ENCODE assay signal across 10 mouse cellular contexts in genomic region chr2:166730567-166730915, GRCm38 (mm10). TPM values are rescaled to one million over a fixed set of nuclear protein-coding genes. Genes with fewer than 3 reads are reported as not detected.
DNase-seq lines count a peak whose midpoint lies in the region; ATAC-seq lines count a peak whose summit lies in the region.
"Had no signal": no experiment of that assay in that cellular context is flagged by ENCODE, and none has a peak within 500 bp of the region (broad histone marks: within the 10 kb centered on the region; RNA-seq: fewer than 3 reads in every experiment).

No protein-coding gene starts in this region.

- H3K27me3 ChIP-seq in heart, embryonic 13.5 days (replicated peaks), result no peaks in the 10 kb centered on the region
- H3K27me3 ChIP-seq in embryonic facial prominence, embryonic 15.5 days, result no peaks in the 10 kb centered on the region
- no peaks in the 10 kb centered on the region; the same call in 1 of the 2 replicates for H3K27me3 ChIP-seq in intestine, embryonic 16.5 days (replicated peaks; ENCODE audit: control insufficient read depth, insufficient read depth, low read length)
- no peaks in the 10 kb centered on the region for H3K27me3 ChIP-seq in neural tube, embryonic 13.5 days
- H3K27me3 ChIP-seq: liver, embryonic 15.5 days had no signal

- 0 out of 2 replicates have a peak overlapping the region, but pooled peaks have one; percentile 47 for H3K9ac ChIP-seq in heart, embryonic 13.5 days
- H3K9ac ChIP-seq in embryonic facial prominence, embryonic 15.5 days, result no peak overlapping the region
- H3K9ac ChIP-seq in intestine, embryonic 16.5 days (ENCODE audit: low read depth, low read length), result 0 out of 2 replicates have a peak overlapping the region, but pooled peaks have one; percentile 45
- H3K9ac ChIP-seq in neural tube, embryonic 13.5 days, result peak overlapping the region; percentile 4; the same call in 1 of the 2 replicates
- H3K9ac ChIP-seq: liver, embryonic 15.5 days had no signal

- DNase-seq in heart, postnatal 10 days, result no peak
- no peak for DNase-seq in frontal cortex, postnatal 14 days (ENCODE audit: low spot score in 2 of 2)
- DNase-seq in adipocyte (ENCODE audit: low spot score), result no peak
- DNase-seq: cerebellum, adult 18-20 months had no signal

- no peaks in the 10 kb centered on the region for H3K9me3 ChIP-seq in heart, embryonic 13.5 days
- H3K9me3 ChIP-seq in embryonic facial prominence, embryonic 15.5 days (replicated peaks), result no peaks in the 10 kb centered on the region
- H3K9me3 ChIP-seq in intestine, embryonic 16.5 days (ENCODE audit: control insufficient read depth, low read length), result no peaks in the 10 kb centered on the region
- H3K9me3 ChIP-seq in neural tube, embryonic 13.5 days, result no peaks in the 10 kb centered on the region
- H3K9me3 ChIP-seq: liver, embryonic 15.5 days had no signal

- H3K27ac ChIP-seq in heart, embryonic 13.5 days (replicated peaks), result peak overlapping the region; percentile 73
- peak overlapping the region; percentile 75 for H3K27ac ChIP-seq in embryonic facial prominence, embryonic 15.5 days (replicated peaks)
- H3K27ac ChIP-seq in intestine, embryonic 16.5 days (ENCODE audit: low read length), result peak overlapping the region; percentile 77
- peak overlapping the region; percentile 83 for H3K27ac ChIP-seq in neural tube, embryonic 13.5 days (replicated peaks)
- H3K27ac ChIP-seq: liver, embryonic 15.5 days had no signal

- WGBS in heart, embryonic 13.5 days, result 62% methylated on average over 6 of the region's 6 CpGs
- 49% methylated on average over 6 of the region's 6 CpGs for WGBS in embryonic facial prominence, embryonic 15.5 days
- WGBS in intestine, embryonic 16.5 days, result 65% methylated on average over 6 of the region's 6 CpGs
- 46% methylated on average over 6 of the region's 6 CpGs for WGBS in neural tube, embryonic 13.5 days

- 0 out of 2 replicates have a peak overlapping the region, but pooled peaks have one; percentile 42 for H3K4me2 ChIP-seq in heart, embryonic 13.5 days
- no peak overlapping the region for H3K4me2 ChIP-seq in embryonic facial prominence, embryonic 15.5 days (replicated peaks)
- H3K4me2 ChIP-seq in intestine, embryonic 16.5 days (ENCODE audit: low read depth, low read length), result no peak overlapping the region
- H3K4me2 ChIP-seq in neural tube, embryonic 13.5 days, result peak overlapping the region; percentile 6; the same call in 1 of the 2 replicates
- H3K4me2 ChIP-seq: liver, embryonic 15.5 days had no signal

- peaks cover 24% of the 10 kb centered on the region for H3K4me1 ChIP-seq in heart, embryonic 13.5 days
- H3K4me1 ChIP-seq in embryonic facial prominence, embryonic 15.5 days, result peaks cover 25% of the 10 kb centered on the region
- H3K4me1 ChIP-seq in intestine, embryonic 16.5 days (ENCODE audit: control insufficient read depth, insufficient read depth, low read length), result peaks cover 10% of the 10 kb centered on the region
- peaks cover 46% of the 10 kb centered on the region for H3K4me1 ChIP-seq in neural tube, embryonic 13.5 days (replicated peaks)

- ATAC-seq in heart, embryonic 13.5 days (ENCODE audit: extremely low read depth, insufficient number of reproducible peaks, low FRiP score, low TSS enrichment), result no peak
- no peak for ATAC-seq in embryonic facial prominence, embryonic 15.5 days (ENCODE audit: insufficient number of reproducible peaks, low FRiP score, low TSS enrichment, low read depth)
- ATAC-seq in intestine, embryonic 16.5 days, result no peak
- no peak for ATAC-seq in neural tube, embryonic 13.5 days (ENCODE audit: low read depth)
- no peak for ATAC-seq in inflammation-experienced regulatory T-cells, adult 6 months

- H3K4me3 ChIP-seq in heart, embryonic 13.5 days, result no peak overlapping the region
- no peak overlapping the region for H3K4me3 ChIP-seq in embryonic facial prominence, embryonic 15.5 days (replicated peaks)
- no peak overlapping the region for H3K4me3 ChIP-seq in intestine, embryonic 16.5 days (ENCODE audit: low read length)
- no peak overlapping the region for H3K4me3 ChIP-seq in neural tube, embryonic 13.5 days
- H3K4me3 ChIP-seq: liver, embryonic 15.5 days had no signal

- intact Hi-C loops in heart, postnatal 10 days (cut with DNase I), result no loop called here

- H3K36me3 ChIP-seq in heart, embryonic 13.5 days, result no peaks in the 10 kb centered on the region
- no peaks in the 10 kb centered on the region for H3K36me3 ChIP-seq in embryonic facial prominence, embryonic 15.5 days
- no peaks in the 10 kb centered on the region for H3K36me3 ChIP-seq in intestine, embryonic 16.5 days (ENCODE audit: control insufficient read depth, insufficient read depth, low read length)
- H3K36me3 ChIP-seq in neural tube, embryonic 13.5 days, result no peaks in the 10 kb centered on the region
- H3K36me3 ChIP-seq: liver, embryonic 15.5 days had no signal

RNA-seq across cellular contexts. Expression of gene Prex1, which starts 16.9 kb away (rescaled TPM):
- polyA plus RNA-seq in heart, embryonic 13.5 days (2015; fragmentation: Nextera tagmentation; extraction: Ambion mirVana), result 8.3 and 8.7 TPM in 2 replicates
- total RNA-seq in heart, postnatal 10 days (2021), result 10 to 100 TPM; 12.1 to 17.7 TPM
- 25.5 and 28.0 TPM in 2 replicates for polyA plus RNA-seq in embryonic facial prominence, embryonic 15.5 days (2015; fragmentation: Nextera tagmentation; extraction: Ambion mirVana)
- polyA plus RNA-seq in intestine, embryonic 16.5 days (2015; fragmentation: Nextera tagmentation; extraction: Ambion mirVana), result 7.9 and 8.0 TPM in 2 replicates
- polyA plus RNA-seq in neural tube, embryonic 13.5 days (2015; fragmentation: Nextera tagmentation; extraction: Ambion mirVana), result 28.5 and 29.3 TPM in 2 replicates
- 10 to 100 TPM; 31.3 to 54.8 (median 31.8) TPM for polyA plus RNA-seq in inflammation-experienced regulatory T-cells, adult 6 months (2017; shearing (Covaris generic))

Comparison
In these comparisons a context has a peak if more than half of its experiments do, and no peak if none do; other contexts are left out.
1. H3K4me2 ChIP-seq: peak in heart, embryonic 13.5 days (single experiment) and neural tube, embryonic 13.5 days (single experiment); none in embryonic facial prominence, embryonic 15.5 days (single experiment) and intestine, embryonic 16.5 days (single experiment).
2. Peak in every context shown above with its lines, with median percentiles within 50 percentile points of each other: H3K27ac ChIP-seq.